Mouse (Mus musculus) lung, adult 2 months (tissue): Measurements from ENCODE around the gene Gm30083.

Experiments used
- CTCF ChIP-seq: fragments of 200-500 bp; IDR thresholded peaks from 2 replicates; pipeline ENCODE4 v1.5.1; 2011; ENCODE audit warnings: mild to moderate bottlenecking, low read length, control low read depth; ENCODE audit not compliant: insufficient read depth
- POLR2A ChIP-seq: fragments of 200-500 bp; IDR thresholded peaks from 2 replicates; pipeline ENCODE4 v1.6.1; 2011; ENCODE audit warnings: low read depth, mild to moderate bottlenecking, control low read depth, low read length, borderline replicate concordance; ENCODE audit errors: extremely low read depth

DNA sequence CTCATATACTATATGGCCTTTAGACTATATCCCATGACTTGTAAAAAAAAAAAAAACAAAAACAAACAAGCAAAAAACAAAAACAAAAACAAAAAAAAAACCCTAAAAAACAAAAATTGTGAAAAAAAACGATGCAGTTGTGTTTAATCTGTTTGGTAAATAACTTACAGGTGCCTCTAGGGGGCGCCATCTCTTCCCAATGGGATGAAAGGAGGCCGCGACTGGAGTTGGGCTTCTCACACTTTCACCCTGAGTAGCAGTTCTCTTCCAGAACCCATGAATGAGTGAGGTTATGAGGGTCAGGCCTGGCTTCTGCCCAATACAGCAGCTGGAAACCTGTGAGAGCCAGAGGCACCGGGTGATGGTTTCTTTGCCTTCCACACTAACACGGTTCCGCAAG, 49.3 kb downstream of the Gm30083 start:
- no peak for TF ChIP-seq CTCF
- TF ChIP-seq POLR2A: no peak
